Mouse (Mus musculus): ENCODE data around the gene Pdlim4. TPM values are rescaled to one million over a fixed set of nuclear protein-coding genes. Genes with fewer than 3 reads are reported as not detected.

Pdlim4 gene
- polyA plus RNA-seq, 1 experiment = 18.6 TPM

Other genes with a start within 250 kb of the Pdlim4 start
- gene Gm12216, start 209.8 kb downstream of the Pdlim4 start, polyA plus RNA-seq (2012; rRNA removed) = 1.2 and 1.8 TPM in 2 replicates
- 15.7 and 16.5 TPM in 2 replicates for gene Slc22a5, start 177.4 kb downstream of the Pdlim4 start, polyA plus RNA-seq (2012; rRNA removed)
- 2.4 and 2.7 TPM in 2 replicates for gene Slc22a21, start 88.7 kb downstream of the Pdlim4 start, polyA plus RNA-seq (2012; rRNA removed)
- gene Slc22a4, start 40.9 kb downstream of the Pdlim4 start, polyA plus RNA-seq (2012; rRNA removed) = 53.6 and 61.9 TPM in 2 replicates
- 13.6 and 14.2 TPM in 2 replicates for gene P4ha2, start 31.1 kb upstream of the Pdlim4 start, polyA plus RNA-seq (2012; rRNA removed)
- gene Csf2, start 180.7 kb upstream of the Pdlim4 start, polyA plus RNA-seq (2012; rRNA removed) = not detected in 2 replicates
- not detected in 2 replicates for gene Il3, start 198.3 kb upstream of the Pdlim4 start, polyA plus RNA-seq (2012; rRNA removed)
- 189 and 194 TPM in 2 replicates for gene Acsl6, start 234.8 kb upstream of the Pdlim4 start, polyA plus RNA-seq (2012; rRNA removed)